Mouse (Mus musculus): ENCODE measurements around the gene Zfhx3.

Gene Zfhx3

DNA sequence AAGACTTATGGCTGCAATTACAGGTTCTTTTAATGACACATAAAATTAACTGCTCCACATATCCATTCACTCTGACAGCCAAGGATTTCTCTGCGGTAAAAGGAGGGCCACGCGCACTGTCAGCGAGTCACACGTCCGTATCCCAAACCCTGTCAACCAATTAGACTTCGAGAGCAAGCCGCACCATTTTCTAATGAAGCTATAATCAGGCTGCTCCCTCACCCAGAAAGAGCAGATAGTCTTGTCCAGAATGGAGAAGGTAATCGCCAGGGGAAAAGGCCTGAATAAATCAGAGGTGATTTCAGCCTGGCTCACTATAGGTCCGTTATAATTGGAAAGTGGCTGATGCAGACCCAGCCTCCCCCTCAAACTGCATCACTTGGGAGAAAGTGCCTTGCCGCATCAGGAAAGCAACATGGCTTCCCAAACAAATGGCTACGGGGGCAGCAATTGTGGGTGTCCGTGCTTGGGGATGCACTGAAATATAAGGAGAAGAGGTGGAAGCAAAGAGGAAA is 494.9 kb downstream of the Zfhx3 start:
- intact Hi-C loops (cut with DNase I), result no loop called here

GRCm38 (mm10) chr8:108440476-108440875 is 498.0 kb downstream of the Zfhx3 start:
- intact Hi-C loops (cut with DNase I), result no loop called here

GRCm38 (mm10) chr8:108450847-108451246 is 508.4 kb downstream of the Zfhx3 start:
- intact Hi-C loops (cut with DNase I), result no loop called here

- intact Hi-C loops (cut with DNase I), result no loop called here
These were observed 512.3 kb downstream of the Zfhx3 start for GRCm38 (mm10) chr8:108454561-108455311.

DNA sequence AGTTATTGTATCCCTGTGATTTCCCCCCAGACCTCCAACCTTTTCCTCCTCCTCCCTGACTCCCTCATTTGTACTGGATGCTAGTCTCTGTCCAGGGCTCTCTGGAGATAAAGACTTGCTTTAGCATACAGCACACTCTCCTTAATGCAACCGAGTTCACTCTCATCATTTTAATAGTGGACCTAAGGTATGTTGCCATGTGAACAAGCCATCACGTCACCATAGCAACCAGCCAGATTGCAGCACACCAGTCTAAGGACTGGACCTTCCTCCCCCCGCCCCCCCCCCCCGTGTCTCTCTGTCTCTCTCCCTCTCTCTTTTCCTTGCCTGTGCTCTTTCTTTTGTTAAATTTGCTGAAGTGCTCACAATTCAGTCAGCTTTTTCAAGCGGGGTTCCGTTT is 524.2 kb downstream of the Zfhx3 start:
- intact Hi-C loops (cut with DNase I), result no loop called here

DNA sequence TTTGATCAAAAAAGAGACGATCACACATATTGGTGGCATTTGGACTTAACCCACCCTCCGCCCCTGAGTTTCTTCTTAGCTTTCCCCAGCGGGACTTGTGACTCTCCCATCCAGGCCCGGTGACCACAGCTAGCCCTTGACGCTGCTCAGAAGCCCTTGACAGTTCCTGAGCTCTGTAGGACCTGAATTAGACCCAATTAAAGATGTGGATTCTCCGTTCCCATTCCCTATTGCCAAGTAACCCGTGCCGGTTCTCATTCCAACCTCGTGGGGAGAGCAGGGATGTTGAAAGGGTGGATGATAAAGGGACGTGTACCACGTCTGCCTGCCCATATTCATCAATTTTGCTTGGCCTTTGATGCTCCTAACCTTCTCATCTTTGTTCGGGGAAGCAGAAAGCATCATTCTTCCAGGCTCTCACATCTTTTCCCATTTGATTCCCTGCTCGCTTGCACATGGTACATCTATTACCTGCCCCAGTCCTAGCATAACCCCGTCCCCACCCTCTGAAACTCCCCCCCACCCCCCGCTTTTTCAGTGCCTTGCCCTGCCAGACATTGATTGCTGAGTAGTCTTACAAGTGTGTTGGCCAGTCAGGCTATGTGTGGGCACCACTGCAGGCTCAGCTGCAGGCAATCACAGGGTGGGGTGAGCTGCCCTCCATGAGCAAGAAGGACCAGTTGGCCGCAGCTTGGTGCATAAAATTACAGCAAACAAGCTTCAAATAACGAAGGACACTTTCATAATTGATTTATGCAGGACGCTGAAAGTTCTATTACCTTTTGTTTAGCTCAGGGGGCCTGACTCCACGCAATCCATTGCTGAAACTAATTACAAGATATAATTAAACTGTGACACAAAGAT is 525.0 kb downstream of the Zfhx3 start:
- intact Hi-C loops (cut with DNase I), result no loop called here

DNA sequence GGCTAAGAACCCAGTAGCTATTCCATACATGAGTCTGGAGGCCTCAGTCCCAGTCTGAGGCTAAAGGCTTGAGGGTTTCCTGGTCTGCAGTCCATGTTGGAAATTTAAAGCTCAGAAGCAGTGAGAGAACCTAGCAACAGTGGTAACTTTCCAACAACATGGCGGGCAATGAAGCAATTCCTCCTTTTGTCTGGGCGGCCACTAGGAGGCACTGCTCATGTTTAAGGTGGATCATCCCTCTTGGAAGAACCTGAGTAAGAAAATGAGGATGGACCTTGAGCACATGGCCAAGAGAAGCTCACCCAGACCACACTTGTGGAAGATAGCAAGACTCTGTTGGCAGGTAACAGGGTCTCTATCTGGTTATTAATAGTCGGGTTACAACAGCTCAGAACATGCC is 527.8 kb downstream of the Zfhx3 start:
- intact Hi-C loops (cut with DNase I), result no loop called here

DNA sequence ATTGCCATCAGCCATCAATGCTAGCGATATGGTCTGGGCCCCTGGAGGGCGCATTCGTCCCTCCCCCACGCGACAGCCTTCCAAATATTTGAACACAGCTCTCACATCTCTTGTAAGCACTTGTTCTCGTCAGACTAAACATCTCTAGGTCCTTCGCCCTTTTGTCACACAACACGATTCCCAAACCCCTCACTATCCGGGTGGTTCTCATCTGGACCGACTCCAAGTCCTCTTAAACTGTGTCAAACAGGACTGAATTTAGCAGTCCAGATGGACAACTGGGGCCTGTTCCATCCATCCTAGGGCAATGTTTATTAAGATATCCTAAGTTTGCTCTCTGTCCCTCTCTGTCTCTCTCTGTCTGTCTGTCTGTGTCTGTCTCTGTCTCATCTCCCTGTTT is 532.1 kb downstream of the Zfhx3 start:
- intact Hi-C loops (cut with DNase I), result no loop called here

- intact Hi-C loops (cut with DNase I), result no loop called here
These were observed 535.7 kb downstream of the Zfhx3 start for GRCm38 (mm10) chr8:108478131-108478530.

GRCm38 (mm10) chr8:108480141-108480540 is 537.7 kb downstream of the Zfhx3 start:
- intact Hi-C loops (cut with DNase I), result no loop called here

DNA sequence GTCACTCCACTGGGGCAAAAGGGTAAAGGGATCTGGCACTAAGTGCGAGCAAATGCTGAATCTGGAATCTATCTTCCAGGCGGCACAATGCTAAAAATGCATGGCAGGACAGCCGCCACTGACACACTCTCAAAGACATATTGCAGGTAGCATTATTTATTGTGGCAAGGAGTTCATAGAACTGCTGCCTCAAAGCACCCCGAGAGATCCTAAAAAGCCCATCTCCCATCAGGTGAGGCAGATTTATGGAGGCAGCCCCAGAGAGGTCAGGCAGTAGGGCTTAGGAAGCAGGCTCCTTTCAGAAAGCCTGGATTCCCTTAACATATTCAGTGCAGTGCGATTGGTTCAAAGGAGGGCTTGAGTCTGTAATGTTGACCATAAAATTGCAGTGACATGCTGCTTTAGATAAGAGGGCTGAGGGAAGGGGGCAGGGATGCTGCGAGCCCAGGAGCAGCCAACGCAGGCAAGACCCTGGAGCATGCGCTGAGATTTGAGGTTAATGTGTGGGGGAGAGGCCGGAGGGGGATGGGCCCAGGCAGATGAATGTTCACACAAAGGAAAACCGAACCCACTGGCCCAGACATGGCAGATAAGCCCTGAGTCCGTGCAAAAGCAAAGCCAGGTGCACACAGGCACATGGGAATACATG is 538.8 kb downstream of the Zfhx3 start:
- intact Hi-C loops (cut with DNase I), result no loop called here

DNA sequence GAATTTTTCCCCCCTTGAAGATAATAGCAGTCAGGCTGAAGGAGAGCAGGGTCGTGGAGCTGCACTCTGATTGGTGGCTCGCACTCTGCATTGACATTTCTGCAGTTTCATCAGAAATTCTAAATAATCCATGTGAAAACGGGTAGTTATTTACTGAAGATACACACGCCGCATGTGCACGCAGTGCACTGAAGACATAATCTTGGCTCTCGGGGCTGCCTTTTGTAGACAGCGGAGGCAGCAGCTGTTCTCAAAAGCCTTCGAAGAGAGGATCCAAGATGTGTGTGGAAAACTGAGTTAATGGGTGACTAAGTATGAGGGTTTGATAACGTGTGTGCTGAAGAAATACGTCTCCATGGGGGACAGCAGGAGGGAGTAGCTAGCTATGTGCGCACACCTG is 553.7 kb downstream of the Zfhx3 start:
- intact Hi-C loops (cut with DNase I), result no loop called here

GRCm38 (mm10) chr8:108506779-108507178 is 564.3 kb downstream of the Zfhx3 start:
- intact Hi-C loops (cut with DNase I), result no loop called here

DNA sequence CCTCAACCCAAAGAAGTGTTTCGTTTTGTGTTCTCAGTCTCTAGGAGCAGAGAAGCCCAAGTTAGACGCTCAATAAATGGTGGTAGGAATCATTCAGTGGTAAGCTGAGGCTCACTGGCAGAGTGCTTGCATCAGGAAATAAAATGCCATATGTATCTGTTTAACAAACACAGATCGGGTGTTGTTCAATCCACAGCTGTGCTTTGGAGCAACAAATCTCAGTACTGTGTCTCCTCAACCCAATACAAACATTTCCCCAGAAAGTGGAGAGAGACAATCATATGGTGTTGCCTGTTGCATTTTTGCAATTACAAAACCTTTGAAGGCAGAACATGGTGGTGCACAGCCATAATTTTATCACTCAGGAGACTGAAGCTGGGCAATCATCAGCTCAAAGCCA is 565.3 kb downstream of the Zfhx3 start:
- intact Hi-C loops (cut with DNase I), result no loop called here

DNA sequence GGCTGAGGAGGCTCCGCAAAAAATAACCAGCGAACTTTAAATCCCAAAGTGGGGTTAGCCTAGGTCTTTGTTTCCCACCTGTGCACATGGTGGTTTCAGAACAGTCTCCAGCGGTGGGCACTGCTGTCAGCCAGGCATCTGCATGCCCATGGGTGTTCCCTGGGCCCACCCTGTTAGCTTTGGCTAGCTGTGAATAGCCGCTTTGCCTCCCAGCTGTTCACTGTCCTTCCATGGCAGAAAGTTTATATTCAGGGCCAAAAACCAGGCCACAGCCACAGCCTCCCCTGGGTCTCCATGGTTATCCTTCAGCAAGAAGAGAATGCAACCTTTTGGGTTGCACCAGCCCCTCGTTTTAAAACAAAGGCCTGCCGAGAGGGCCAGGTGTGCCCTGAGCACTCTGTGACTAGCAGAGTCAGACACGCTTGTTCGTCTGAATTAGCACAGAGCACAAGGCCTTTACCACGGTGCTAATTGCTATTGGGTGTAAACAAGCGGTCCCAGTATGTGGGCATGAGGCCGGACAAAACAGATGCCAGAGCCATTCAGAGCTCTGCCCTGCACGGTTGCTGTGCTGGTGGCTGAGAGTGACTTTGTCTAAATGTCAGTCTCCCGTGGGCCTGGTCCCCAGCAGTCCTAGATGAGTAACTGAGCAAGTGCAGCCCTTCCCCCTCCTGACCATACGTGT is 568.3 kb downstream of the Zfhx3 start:
- intact Hi-C loops (cut with DNase I), result no loop called here

- intact Hi-C loops (cut with DNase I), result no loop called here
These were observed 575.7 kb downstream of the Zfhx3 start for GRCm38 (mm10) chr8:108518116-108518515.

DNA sequence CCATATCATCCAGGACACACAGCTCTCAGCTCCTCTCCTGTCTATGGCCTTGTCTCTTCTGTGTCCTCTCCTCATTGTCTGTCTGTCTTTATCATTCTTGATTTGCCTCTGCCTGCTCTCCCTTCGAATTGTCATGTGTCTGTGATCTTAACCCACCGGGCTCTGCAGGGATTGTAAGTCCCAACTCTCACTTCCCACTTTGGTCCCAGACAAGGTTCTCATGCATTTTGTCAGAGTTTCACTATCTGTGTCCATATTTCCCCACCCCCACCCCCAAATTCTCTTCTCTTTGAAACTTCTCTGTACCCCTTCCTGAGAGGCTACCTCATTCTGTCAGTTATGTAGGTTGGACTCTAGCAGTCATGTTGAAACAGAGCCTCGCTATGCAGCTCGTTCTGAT is 579.6 kb downstream of the Zfhx3 start:
- intact Hi-C loops (cut with DNase I), result no loop called here

GRCm38 (mm10) chr8:108529421-108529820 is 587.0 kb downstream of the Zfhx3 start:
- intact Hi-C loops (cut with DNase I), result no loop called here

DNA sequence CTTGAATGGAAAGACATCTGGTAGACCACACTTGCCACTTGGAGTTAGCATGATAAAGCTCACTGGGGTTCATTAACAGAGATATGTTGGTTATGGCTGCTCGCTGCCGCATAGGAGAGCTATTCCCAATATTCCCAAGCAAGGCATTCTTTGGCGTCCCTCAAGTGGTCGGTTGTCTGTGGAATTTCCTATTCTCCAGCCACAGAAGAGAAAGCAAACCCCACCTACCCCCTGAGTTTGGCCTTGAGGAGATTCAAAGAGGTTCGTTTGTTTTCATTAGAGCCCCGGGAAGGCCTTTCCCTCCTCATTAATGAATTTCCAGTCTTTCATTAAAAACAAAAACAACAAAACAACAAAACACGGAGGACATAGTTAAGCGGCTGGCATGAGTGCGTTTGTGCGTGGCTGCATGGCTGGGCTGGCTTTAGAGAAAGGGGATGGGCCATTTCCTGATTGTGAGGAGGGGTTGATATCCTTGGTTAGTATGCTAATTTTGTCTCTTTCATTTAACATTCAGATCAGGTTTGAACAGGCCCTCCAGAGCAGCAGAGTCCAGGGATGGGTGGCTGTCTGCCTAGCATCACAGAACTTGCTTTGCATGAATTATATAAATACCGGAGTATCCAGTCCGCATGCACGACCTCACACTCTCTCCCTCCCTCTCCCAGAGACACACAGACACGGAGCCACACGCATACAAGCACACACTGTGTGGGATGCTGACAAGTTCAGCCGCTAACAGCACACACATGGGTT is 592.9 kb downstream of the Zfhx3 start:
- intact Hi-C loops (cut with DNase I), result no loop called here

DNA sequence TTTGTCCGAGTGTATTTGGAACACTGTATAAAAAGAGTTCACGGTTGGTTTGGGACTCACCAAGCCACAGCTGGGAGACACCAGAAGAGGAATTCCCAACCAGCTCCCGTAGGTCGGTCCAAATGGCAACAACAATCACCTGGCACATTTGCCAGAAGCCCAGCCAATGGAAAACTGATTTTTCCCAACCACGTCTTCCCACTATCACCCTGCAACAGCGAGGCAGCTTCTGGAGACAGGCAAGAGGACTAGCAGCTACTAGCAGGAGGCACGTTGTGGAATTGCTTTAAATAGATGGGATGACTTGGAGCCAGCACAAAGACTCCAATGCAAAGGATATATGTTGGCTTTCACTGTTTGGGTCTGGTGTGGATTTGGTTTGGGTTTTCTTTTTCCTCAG is 593.7 kb downstream of the Zfhx3 start:
- intact Hi-C loops (cut with DNase I), result no loop called here

GRCm38 (mm10) chr8:108536911-108537351 is 594.5 kb downstream of the Zfhx3 start:
- intact Hi-C loops (cut with DNase I), result no loop called here

Measured in adrenal gland (tissue).